ENCODE assay signal across 22 mouse cellular contexts in genomic region chr17:43477621-43478020, GRCm38 (mm10). TPM values are rescaled to one million over a fixed set of nuclear protein-coding genes. Genes with fewer than 3 reads are reported as not detected.
A peak's percentile ranks its signal among the peaks of the same experiment; 100 is the strongest.
DNase-seq lines count a peak whose midpoint lies in the region; TF ChIP-seq lines count a peak whose summit lies in the region.
"Had no signal": no experiment of that assay in that cellular context is flagged by ENCODE, and none has a peak within 500 bp of the region (broad histone marks: within the 10 kb centered on the region; RNA-seq: fewer than 3 reads in every experiment).

No protein-coding gene starts in this region.

- H3K4me3 ChIP-seq in C2C12 (ENCODE audit: insufficient read depth, poor library complexity, severe bottlenecking) (no peak overlapping the region), myocyte (no peak overlapping the region)
- H3K4me3 ChIP-seq: embryonic facial prominence, embryonic 10.5 days; embryonic facial prominence, embryonic 12.5 days; forebrain, embryonic 13.5 days; forebrain, embryonic 15.5 days had no signal

- no peak for TF ChIP-seq POLR2A in myocyte (IDR thresholded peaks at IDR 0.05; ENCODE audit: insufficient read length, low read depth)

- peak; percentile 51 for DNase-seq in 3T3-L1 (ENCODE audit: low read depth, low spot score)
- no peak for DNase-seq in retina, postnatal 1 day
- no peak for DNase-seq in lung, postnatal 36 days
- DNase-seq: adrenal gland, adult 8-10 months; adrenal gland, postnatal 14 days; adrenal gland, postnatal 36 days; B cell, adult 2 months; cerebellum, adult 11-12 months; cerebellum, adult 2 months; cerebellum, adult 9-10 months; cerebellum, postnatal 10 days; cerebellum, postnatal 25 days; forebrain, postnatal 0 days had no signal

- H3K27me3 ChIP-seq in C2C12 (ENCODE audit: control insufficient read depth, insufficient read depth, insufficient read length) = no peaks in the 10 kb centered on the region
- no peaks in the 10 kb centered on the region for H3K27me3 ChIP-seq in myocyte (ENCODE audit: control insufficient read depth, insufficient read depth, insufficient read length)
- H3K27me3 ChIP-seq: embryonic facial prominence, embryonic 12.5 days; forebrain, embryonic 13.5 days; forebrain, embryonic 15.5 days; Patski had no signal

- no peaks in the 10 kb centered on the region for H3K79me2 ChIP-seq in C2C12 (ENCODE audit: control insufficient read depth, insufficient read depth)
- H3K79me2 ChIP-seq in myocyte (ENCODE audit: control insufficient read depth, insufficient read depth) = no peaks in the 10 kb centered on the region

- no peak for TF ChIP-seq CTCF in C2C12 (IDR thresholded peaks at IDR 0.05; ENCODE audit: control insufficient read depth, insufficient read depth, insufficient read length)

- H3K36me3 ChIP-seq in C2C12 (ENCODE audit: control insufficient read depth, insufficient read depth) = no peaks in the 10 kb centered on the region
- H3K36me3 ChIP-seq in myocyte (ENCODE audit: control insufficient read depth, insufficient read depth) = no peaks in the 10 kb centered on the region
- H3K36me3 ChIP-seq: embryonic facial prominence, embryonic 10.5 days; embryonic facial prominence, embryonic 12.5 days; forebrain, embryonic 15.5 days had no signal

- H3K79me3 ChIP-seq in C2C12 (ENCODE audit: low read depth) = no peaks in the 10 kb centered on the region

- H3K4me2 ChIP-seq in myocyte (ENCODE audit: low read depth) = no peak overlapping the region
- H3K4me2 ChIP-seq: embryonic facial prominence, embryonic 12.5 days; forebrain, embryonic 13.5 days; forebrain, embryonic 15.5 days had no signal

- H3ac ChIP-seq in C2C12 (ENCODE audit: control insufficient read depth, insufficient read length, low read depth) (no peak overlapping the region), myocyte (ENCODE audit: control insufficient read depth, insufficient read length) (no peak overlapping the region)

TF ChIP-seq in C2C12, 6 proteins besides CTCF, POLR2A, EP300 and RAD21:
- TF ChIP-seq MYOD1 (IDR thresholded peaks at IDR 0.05; ENCODE audit: control insufficient read depth, insufficient read length, low read depth) (no peak), USF1 (IDR thresholded peaks at IDR 0.05; ENCODE audit: low read depth) (peak; percentile 74)

TF ChIP-seq in myocyte, 11 proteins besides CTCF, POLR2A, EP300 and RAD21:
- TF ChIP-seq USF1 (IDR thresholded peaks at IDR 0.05; ENCODE audit: low read depth) = peak; percentile 55
- TF ChIP-seq REST (IDR thresholded peaks at IDR 0.05; ENCODE audit: insufficient read depth, insufficient read length) = no peak

RNA-seq across cellular contexts. Expression of gene Mep1a, which starts 25.0 kb away (rescaled TPM):
- polyA plus RNA-seq in C2C12 (2012; fragmentation: generic; extraction: Trizol) = not detected
- not detected for polyA plus RNA-seq in myocyte (2012; fragmentation: generic; extraction: Trizol)
- polyA plus RNA-seq: activated CD4-positive, CD25-positive, alpha-beta regulatory T cell, adult 4 months; cerebellum, adult 2 months; embryonic facial prominence, embryonic 10.5 days; embryonic facial prominence, embryonic 12.5 days; forebrain, embryonic 11.5 days; forebrain, embryonic 15.5 days had no signal
